Mouse (Mus musculus) C2C12 (cell line): ENCODE measurements around the gene Vash2.

Experiments
- CEBPB ChIP-seq: IDR thresholded peaks from one replicate; pipeline ENCODE4 v1.6.1; 2011; ENCODE audit warnings: low read depth, mild to moderate bottlenecking, control low read depth, moderate library complexity
- CTCF ChIP-seq: IDR thresholded peaks from one replicate; pipeline ENCODE4 v1.5.1; 2011; ENCODE audit not compliant: control insufficient read depth, insufficient read depth, insufficient read length
- FOSL1 ChIP-seq: IDR thresholded peaks from one replicate; pipeline ENCODE4 v1.8.0; 2011; ENCODE audit warnings: mild to moderate bottlenecking, low read length; ENCODE audit not compliant: poor library complexity, insufficient read depth, severe bottlenecking
- MAX ChIP-seq: IDR thresholded peaks from one replicate; pipeline ENCODE4 v1.6.1; 2011; ENCODE audit warnings: mild to moderate bottlenecking, control low read depth
- MYOD1 ChIP-seq: IDR thresholded peaks from one replicate; pipeline ENCODE4 v1.6.1; 2011; ENCODE audit warnings: low read depth; ENCODE audit not compliant: control insufficient read depth, insufficient read length
- MYOG ChIP-seq: IDR thresholded peaks from one replicate; pipeline ENCODE4 v1.6.1; 2011; ENCODE audit not compliant: control insufficient read depth, insufficient read length; ENCODE audit errors: extremely low read depth
- USF1 ChIP-seq: IDR thresholded peaks from one replicate; pipeline ENCODE4 v1.6.1; 2011; ENCODE audit warnings: low read depth, mild to moderate bottlenecking, control low read depth, moderate library complexity

DNA sequence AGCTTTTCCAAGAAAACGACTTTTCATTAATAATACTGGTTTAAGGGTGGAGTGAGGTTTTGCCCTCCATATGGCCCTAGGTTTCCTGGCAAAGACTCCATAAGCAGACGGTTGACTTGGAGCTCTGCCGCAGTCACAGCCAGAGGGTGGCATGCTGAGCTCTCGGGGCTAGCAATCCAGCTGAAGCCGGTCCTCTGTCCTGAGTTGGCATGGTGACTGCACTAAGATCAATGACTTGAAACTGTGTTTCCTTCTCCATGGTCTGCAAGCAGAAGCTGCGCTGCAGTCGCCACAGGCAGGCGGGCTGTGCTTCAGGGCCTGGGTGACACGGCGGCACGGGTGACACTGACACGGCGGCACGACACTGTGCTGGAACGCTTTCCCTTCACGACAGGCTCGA lies 30.2 kb downstream of the Vash2 start:
- no peak for TF ChIP-seq CTCF
- TF ChIP-seq CEBPB, result no peak
- no peak for TF ChIP-seq FOSL1
- no peak for TF ChIP-seq MYOG
- no peak for TF ChIP-seq USF1
- no peak for TF ChIP-seq MAX
- no peak for TF ChIP-seq MYOD1
